Mouse (Mus musculus) ES-Bruce4 (cell line): ENCODE data around the gene Eras. TPM values are rescaled to one million over a fixed set of nuclear protein-coding genes. Genes with fewer than 3 reads are reported as not detected.

Source experiments
- H3K27ac ChIP-seq: 2 replicates; pipeline ENCODE4 v1.5.1; 2012; ENCODE audit warnings: low read length, inconsistent platforms; ENCODE audit not compliant: insufficient read depth
- H3K27me3 ChIP-seq: 2 replicates; pipeline ENCODE4 v1.6.1; 2012; ENCODE audit warnings: mild to moderate bottlenecking, low read length, inconsistent platforms; ENCODE audit not compliant: control insufficient read depth, poor library complexity, insufficient read depth, severe bottlenecking
- H3K36me3 ChIP-seq: 2 replicates; pipeline ENCODE4 v1.6.1; 2012; ENCODE audit warnings: inconsistent platforms, mild to moderate bottlenecking, low read length, moderate library complexity; ENCODE audit not compliant: control insufficient read depth, poor library complexity, insufficient read depth, severe bottlenecking
- H3K4me1 ChIP-seq: one replicate; pipeline ENCODE4 v1.8.1; 2011; ENCODE audit warnings: low read length; ENCODE audit not compliant: control insufficient read depth, insufficient read depth
- H3K4me3 ChIP-seq: 2 replicates; pipeline ENCODE4 v1.5.1; 2011; ENCODE audit warnings: low read depth, mild to moderate bottlenecking, low read length
- H3K9ac ChIP-seq: 2 replicates; pipeline ENCODE4 v1.6.1; 2012; ENCODE audit warnings: low read depth, mild to moderate bottlenecking, inconsistent platforms; ENCODE audit not compliant: poor library complexity, severe bottlenecking
- H3K9me3 ChIP-seq: replicated peaks from 2 replicates; pipeline ENCODE4 v1.6.1; 2012; ENCODE audit warnings: mild to moderate bottlenecking, low read length, inconsistent platforms; ENCODE audit not compliant: control insufficient read depth, poor library complexity, insufficient read depth, severe bottlenecking
- CTCF ChIP-seq: IDR thresholded peaks from one replicate; pipeline ENCODE4 v1.8.1; 2011; ENCODE audit warnings: low read depth, low read length
- EP300 ChIP-seq: IDR thresholded peaks from 2 replicates; pipeline ENCODE4 v1.6.1; 2011; ENCODE audit warnings: low read depth, low read length; ENCODE audit not compliant: insufficient read depth
- POLR2A ChIP-seq: IDR thresholded peaks from one replicate; pipeline ENCODE4 v1.8.1; 2011; ENCODE audit warnings: low read length; ENCODE audit not compliant: insufficient read depth
- polyA plus RNA-seq: library from polyadenylated mRNA; stranded (reverse); fragments of >200 nt; gene quantifications from 2 replicates; pipeline ENCODE4 v1.2.4, GENCODE M21; 2011; ENCODE audit warnings: low read depth; ENCODE audit not compliant: missing spikeins, insufficient read depth, insufficient read length

The Eras gene
- 31.2 and 31.7 TPM in 2 replicates for polyA plus RNA-seq

GRCm38 (mm10) chrX:7928270-7928790 is at the start of gene Eras:
Gene Eras (minus strand): TSS chrX:7928607.
- H3K9ac ChIP-seq = peak within 1 kb of the TSS; percentile 32
- H3K27ac ChIP-seq = peak within 1 kb of the TSS; percentile 35
- no peaks in the 10 kb centered on the region for H3K27me3 ChIP-seq
- TF ChIP-seq POLR2A (no peak), CTCF (no peak), EP300 (no peak)
- H3K9me3 ChIP-seq = no peaks in the 10 kb centered on the region
- H3K4me3 ChIP-seq = peak within 1 kb of the TSS; percentile 74
- peaks cover 6% of the 10 kb centered on the region for H3K4me1 ChIP-seq
- peaks cover 23% of the 10 kb centered on the region for H3K36me3 ChIP-seq

- Histone ChIP-seq H3K9ac (no peak within 1 kb of the TSS), H3K4me3 (no peak within 1 kb of the TSS), H3K27ac (no peak within 1 kb of the TSS), H3K4me1 (peaks cover 2% of the 10 kb centered on the region), H3K36me3 (no peaks in the 10 kb centered on the region), H3K27me3 (no peaks in the 10 kb centered on the region), H3K9me3 (no peaks in the 10 kb centered on the region)
- no peak for TF ChIP-seq CTCF
- TF ChIP-seq EP300 = no peak
- no peak for TF ChIP-seq POLR2A
These were observed 49.5 kb upstream of the Eras start, which contains the start of gene Gata1 for GRCm38 (mm10) chrX:7977892-7978291. Gene Gata1 (minus strand): TSS chrX:7978071.

- H3K27me3 ChIP-seq = no peaks in the 10 kb centered on the region
- no peaks in the 10 kb centered on the region for H3K9me3 ChIP-seq
- TF ChIP-seq POLR2A (no peak), EP300 (no peak)
- no peak overlapping the region for H3K27ac ChIP-seq
- no peaks in the 10 kb centered on the region for H3K36me3 ChIP-seq
- H3K4me1 ChIP-seq = no peaks in the 10 kb centered on the region
- no peak overlapping the region for H3K4me3 ChIP-seq
- H3K9ac ChIP-seq = no peak overlapping the region
These were observed 42.9 kb upstream of the Eras start for GRCm38 (mm10) chrX:7971292-7971691.

GRCm38 (mm10) chrX:7968899-7969298 is 40.5 kb upstream of the Eras start:
- no peaks in the 10 kb centered on the region for H3K9me3 ChIP-seq
- H3K9ac ChIP-seq = no peak overlapping the region
- H3K4me1 ChIP-seq = no peaks in the 10 kb centered on the region
- no peaks in the 10 kb centered on the region for H3K36me3 ChIP-seq
- no peak overlapping the region for H3K27ac ChIP-seq
- no peak overlapping the region for H3K4me3 ChIP-seq
- H3K27me3 ChIP-seq = no peaks in the 10 kb centered on the region
- no peak for TF ChIP-seq CTCF
- no peak for TF ChIP-seq POLR2A
- no peak for TF ChIP-seq EP300

GRCm38 (mm10) chrX:7968226-7968625 is 39.8 kb upstream of the Eras start:
- Histone ChIP-seq H3K4me3 (no peak overlapping the region), H3K9me3 (no peaks in the 10 kb centered on the region), H3K4me1 (no peaks in the 10 kb centered on the region), H3K9ac (no peak overlapping the region), H3K27me3 (no peaks in the 10 kb centered on the region), H3K36me3 (no peaks in the 10 kb centered on the region), H3K27ac (no peak overlapping the region)
- TF ChIP-seq CTCF (no peak), POLR2A (no peak), EP300 (no peak)

GRCm38 (mm10) chrX:7967596-7968201 is 39.3 kb upstream of the Eras start:
- H3K27ac ChIP-seq = no peak overlapping the region
- H3K4me1 ChIP-seq = no peaks in the 10 kb centered on the region
- no peaks in the 10 kb centered on the region for H3K36me3 ChIP-seq
- H3K27me3 ChIP-seq = no peaks in the 10 kb centered on the region
- no peak overlapping the region for H3K4me3 ChIP-seq
- TF ChIP-seq POLR2A = no peak
- no peak for TF ChIP-seq EP300
- TF ChIP-seq CTCF = no peak
- H3K9ac ChIP-seq = no peak overlapping the region
- H3K9me3 ChIP-seq = no peaks in the 10 kb centered on the region
